Mouse (Mus musculus): Measurements from ENCODE around the gene Dock1. TPM values are rescaled to one million over a fixed set of nuclear protein-coding genes. Genes with fewer than 3 reads are reported as not detected.
A peak's percentile ranks its signal among the peaks of the same experiment; 100 is the strongest.

Gene Dock1
- polyA plus RNA-seq, 1 experiment from 2014 or later = 24.7 TPM

- no peak overlapping the region for H3K4me3 ChIP-seq
- no peaks in the 10 kb centered on the region for H3K27me3 ChIP-seq (ENCODE audit: insufficient read depth, poor library complexity, severe bottlenecking)
- no peak overlapping the region for H3K27ac ChIP-seq
- no peaks in the 10 kb centered on the region for H3K9me3 ChIP-seq
- 0 out of 2 replicates have a peak, but pooled peaks cover 2% of the 10 kb centered on the region for H3K4me1 ChIP-seq
- 88% methylated on average over 6 of the region's 6 CpGs for WGBS
- peaks cover 72% of the 10 kb centered on the region for H3K36me3 ChIP-seq
- DNase-seq (ENCODE audit: low spot score) = no peak
Measured at GRCm38 (mm10) chr7:134773761-134774415, 103.4 kb downstream of the Dock1 start.

DNA sequence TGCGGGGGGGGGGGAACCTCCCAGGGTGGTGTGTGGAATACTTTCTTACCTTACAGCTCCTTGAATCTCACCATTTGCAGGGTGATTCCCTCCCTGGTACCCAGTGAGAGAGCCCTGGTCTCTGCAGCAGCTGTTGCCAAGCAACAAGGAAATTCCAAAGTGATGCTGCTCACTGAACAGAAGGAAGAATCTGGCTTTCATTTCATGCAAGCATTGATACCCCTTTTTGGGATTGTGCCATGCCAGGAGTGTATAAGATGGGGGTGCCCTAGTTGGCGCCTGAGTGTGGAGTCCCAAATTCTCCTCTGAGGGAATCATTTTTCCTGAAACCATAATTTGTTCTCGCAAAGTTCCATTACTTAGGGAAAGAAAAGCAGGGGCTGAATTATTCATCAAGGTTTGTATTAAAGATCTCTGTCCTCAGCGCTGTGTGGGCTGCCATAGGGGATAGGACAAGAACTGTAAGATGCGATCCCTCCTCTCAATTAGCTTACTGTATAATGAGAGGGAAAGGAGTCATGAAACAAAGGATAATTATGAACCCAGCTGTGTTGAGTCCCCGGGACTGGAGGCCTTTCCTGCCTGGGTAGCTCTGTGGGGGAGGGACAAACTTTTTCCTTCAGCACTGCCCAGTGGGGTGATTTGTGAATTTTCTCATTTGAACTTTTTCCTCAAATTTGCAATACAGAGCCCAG lies 104.2 kb downstream of the Dock1 start:
- DNase-seq (ENCODE audit: low spot score) = no peak
- H3K4me1 ChIP-seq = 0 out of 2 replicates have a peak, but pooled peaks cover 2% of the 10 kb centered on the region
- WGBS = 92% methylated on average over 6 of the region's 6 CpGs
- H3K4me3 ChIP-seq = no peak overlapping the region
- no peak overlapping the region for H3K27ac ChIP-seq
- H3K9me3 ChIP-seq = no peaks in the 10 kb centered on the region
- peaks cover 68% of the 10 kb centered on the region for H3K36me3 ChIP-seq
- no peaks in the 10 kb centered on the region for H3K27me3 ChIP-seq (ENCODE audit: insufficient read depth, poor library complexity, severe bottlenecking)

DNA sequence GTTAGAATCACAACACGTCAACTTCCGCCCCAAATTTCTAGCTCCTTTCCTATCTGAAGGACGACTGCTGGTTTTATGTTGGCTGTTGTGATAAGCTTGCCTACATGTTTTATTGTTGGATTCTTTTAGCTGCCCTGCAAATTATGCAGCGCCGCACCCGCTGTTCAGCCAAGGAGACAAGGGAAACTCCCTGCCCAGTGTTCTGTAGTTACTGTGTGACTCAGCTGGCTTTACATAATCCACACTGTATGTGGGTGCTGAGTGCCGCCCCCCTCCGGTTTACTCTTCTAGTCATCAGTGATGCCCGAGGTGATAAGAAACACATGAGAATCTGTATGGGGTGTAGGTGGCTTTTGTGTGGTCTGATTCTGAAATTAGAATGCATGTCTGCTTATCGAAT lies 105.2 kb downstream of the Dock1 start:
- H3K27ac ChIP-seq = no peak overlapping the region
- WGBS = 83% methylated on average over 10 of the region's 10 CpGs
- H3K4me1 ChIP-seq = 0 out of 2 replicates have a peak, but pooled peaks cover 2% of the 10 kb centered on the region
- peaks cover 64% of the 10 kb centered on the region for H3K36me3 ChIP-seq
- H3K4me3 ChIP-seq = no peak overlapping the region
- DNase-seq (ENCODE audit: low spot score) = no peak
- H3K27me3 ChIP-seq (ENCODE audit: insufficient read depth, poor library complexity, severe bottlenecking) = no peaks in the 10 kb centered on the region
- no peaks in the 10 kb centered on the region for H3K9me3 ChIP-seq

DNA sequence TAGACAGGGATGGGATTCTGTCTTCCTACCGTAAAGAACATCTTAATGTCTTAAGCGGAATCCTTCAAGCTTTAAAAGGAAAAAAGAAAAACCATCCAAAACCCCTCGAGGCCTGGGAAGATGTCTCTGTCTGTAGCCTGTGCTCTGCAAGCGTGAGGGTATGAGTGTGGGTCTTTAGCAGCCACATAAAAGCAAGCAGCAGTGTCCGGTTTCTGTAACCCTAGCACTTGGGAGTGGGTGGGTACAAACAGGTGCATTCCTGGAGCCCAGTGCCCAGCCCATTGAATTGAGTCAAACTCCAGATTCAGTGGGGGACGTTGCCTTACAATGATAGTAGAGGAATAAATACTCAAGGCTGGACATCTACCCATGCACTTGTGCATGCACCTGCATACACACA lies 105.9 kb downstream of the Dock1 start:
- Histone ChIP-seq H3K9me3 (no peaks in the 10 kb centered on the region), H3K4me3 (no peak overlapping the region), H3K36me3 (peaks cover 60% of the 10 kb centered on the region), H3K27ac (no peak overlapping the region), H3K4me1 (0 out of 2 replicates have a peak, but pooled peaks cover 2% of the 10 kb centered on the region), H3K27me3 (ENCODE audit: insufficient read depth, poor library complexity, severe bottlenecking) (no peaks in the 10 kb centered on the region)
- DNase-seq (ENCODE audit: low spot score) = no peak
- 85% methylated on average over 6 of the region's 6 CpGs for WGBS

GRCm38 (mm10) chr7:134779761-134780160 lies 109.3 kb downstream of the Dock1 start:
- no peaks in the 10 kb centered on the region for H3K4me1 ChIP-seq
- peaks cover 41% of the 10 kb centered on the region for H3K36me3 ChIP-seq
- no peak overlapping the region for H3K4me3 ChIP-seq
- H3K27ac ChIP-seq = no peak overlapping the region
- 90% methylated on average over 3 of the region's 3 CpGs for WGBS
- no peaks in the 10 kb centered on the region for H3K27me3 ChIP-seq (ENCODE audit: insufficient read depth, poor library complexity, severe bottlenecking)
- DNase-seq (ENCODE audit: low spot score) = no peak
- no peaks in the 10 kb centered on the region for H3K9me3 ChIP-seq

DNA sequence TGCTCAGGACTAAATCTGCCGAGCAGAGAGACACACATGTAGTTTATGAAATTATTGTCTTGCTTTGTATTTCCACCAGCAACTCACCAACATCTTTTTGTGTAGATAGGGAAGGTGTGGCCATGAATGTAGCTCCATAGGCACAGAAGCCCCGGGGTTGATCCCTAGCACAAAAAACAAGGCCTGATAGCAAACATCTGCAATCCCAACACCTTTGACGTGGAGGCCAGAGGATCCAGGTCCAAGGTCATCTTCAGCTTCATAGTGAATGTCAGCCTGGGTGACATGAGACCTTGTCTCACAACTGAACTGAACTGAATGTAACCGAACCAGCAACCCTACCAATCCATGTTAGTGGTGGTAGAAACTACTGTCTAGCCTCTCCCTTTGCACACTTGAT lies 116.7 kb downstream of the Dock1 start:
- WGBS = 82% methylated on average over 4 of the region's 4 CpGs
- Histone ChIP-seq H3K27me3 (ENCODE audit: insufficient read depth, poor library complexity, severe bottlenecking) (no peaks in the 10 kb centered on the region), H3K36me3 (peaks cover 47% of the 10 kb centered on the region), H3K9me3 (no peaks in the 10 kb centered on the region), H3K4me1 (no peaks in the 10 kb centered on the region), H3K27ac (no peak overlapping the region), H3K4me3 (no peak overlapping the region)
- no peak for DNase-seq (ENCODE audit: low spot score)

DNA sequence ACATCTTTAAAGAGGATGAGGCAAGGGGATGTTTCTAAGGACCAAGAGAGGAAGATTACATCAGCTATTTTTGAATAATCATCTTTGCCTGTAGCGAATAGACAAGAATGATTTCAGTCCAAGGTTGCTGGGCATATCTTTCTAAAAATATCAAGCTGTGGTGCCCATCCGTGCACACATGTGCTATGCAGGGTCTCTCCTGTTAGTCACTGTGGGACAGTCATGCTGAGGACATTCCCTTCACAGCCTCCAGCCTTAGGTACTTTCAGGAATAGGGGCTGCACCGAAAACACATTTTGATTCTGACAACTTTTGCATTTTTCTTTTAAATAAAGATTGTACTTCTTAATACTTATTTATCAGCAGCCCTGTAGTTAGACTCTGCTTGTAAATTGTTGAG lies 124.4 kb downstream of the Dock1 start:
- no peak for DNase-seq (ENCODE audit: low spot score)
- WGBS = 76% methylated on average over 3 of the region's 3 CpGs

GRCm38 (mm10) chr7:134800079-134800478 lies 129.6 kb downstream of the Dock1 start:
- DNase-seq (ENCODE audit: low spot score) = no peak
- Histone ChIP-seq H3K36me3 (peaks cover 20% of the 10 kb centered on the region), H3K27ac (no peak overlapping the region), H3K9me3 (no peaks in the 10 kb centered on the region), H3K4me3 (no peak overlapping the region), H3K4me1 (no peaks in the 10 kb centered on the region), H3K27me3 (ENCODE audit: insufficient read depth, poor library complexity, severe bottlenecking) (no peaks in the 10 kb centered on the region)
- 91% methylated on average over 4 of the region's 4 CpGs for WGBS

More for the DNA sequence above, 124.4 kb downstream of the Dock1 start:
- H3K36me3 ChIP-seq = peaks cover 22% of the 10 kb centered on the region
- H3K4me1 ChIP-seq = no peaks in the 10 kb centered on the region
- no peaks in the 10 kb centered on the region for H3K9me3 ChIP-seq
- H3K4me3 ChIP-seq = no peak overlapping the region
- no peaks in the 10 kb centered on the region for H3K27me3 ChIP-seq (ENCODE audit: insufficient read depth, poor library complexity, severe bottlenecking)
- H3K27ac ChIP-seq = no peak overlapping the region

DNA sequence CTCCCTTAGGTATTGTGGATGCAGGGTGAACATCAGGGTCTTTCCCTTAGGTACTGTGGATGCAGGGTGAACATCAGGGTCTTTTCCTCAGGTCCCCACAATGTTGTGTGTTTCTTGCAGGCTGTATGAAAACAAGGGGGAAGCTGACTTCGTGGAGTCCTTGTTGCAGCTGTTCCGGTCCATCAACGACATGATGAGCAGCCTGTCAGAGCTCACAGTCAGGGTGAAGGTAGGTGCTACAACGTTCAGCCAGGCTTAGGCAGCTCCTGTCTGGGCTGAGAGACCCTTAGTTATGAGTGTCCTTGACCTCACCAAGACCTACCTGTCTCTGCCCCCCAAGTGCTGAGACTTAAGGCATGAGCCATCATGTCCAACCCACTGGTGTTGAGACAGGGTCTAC lies 134.0 kb downstream of the Dock1 start:
- no peak for DNase-seq (ENCODE audit: low spot score)

GRCm38 (mm10) chr7:134806799-134807198 lies 136.3 kb downstream of the Dock1 start:
- Histone ChIP-seq H3K27ac (no peak overlapping the region), H3K9me3 (no peaks in the 10 kb centered on the region), H3K4me3 (no peak overlapping the region), H3K27me3 (ENCODE audit: insufficient read depth, poor library complexity, severe bottlenecking) (no peaks in the 10 kb centered on the region), H3K4me1 (peaks cover 8% of the 10 kb centered on the region; the same call in 1 of the 2 replicates), H3K36me3 (peaks cover 34% of the 10 kb centered on the region)
- DNase-seq (ENCODE audit: low spot score) = no peak
- 69% methylated on average over 6 of the region's 6 CpGs for WGBS

More for the DNA sequence above, 134.0 kb downstream of the Dock1 start:
- no peak overlapping the region for H3K27ac ChIP-seq
- no peaks in the 10 kb centered on the region for H3K9me3 ChIP-seq
- H3K27me3 ChIP-seq (ENCODE audit: insufficient read depth, poor library complexity, severe bottlenecking) = no peaks in the 10 kb centered on the region
- peaks cover 8% of the 10 kb centered on the region; the same call in 1 of the 2 replicates for H3K4me1 ChIP-seq
- 94% methylated on average over 4 of the region's 4 CpGs for WGBS
- H3K4me3 ChIP-seq = no peak overlapping the region
- peaks cover 31% of the 10 kb centered on the region for H3K36me3 ChIP-seq

DNA sequence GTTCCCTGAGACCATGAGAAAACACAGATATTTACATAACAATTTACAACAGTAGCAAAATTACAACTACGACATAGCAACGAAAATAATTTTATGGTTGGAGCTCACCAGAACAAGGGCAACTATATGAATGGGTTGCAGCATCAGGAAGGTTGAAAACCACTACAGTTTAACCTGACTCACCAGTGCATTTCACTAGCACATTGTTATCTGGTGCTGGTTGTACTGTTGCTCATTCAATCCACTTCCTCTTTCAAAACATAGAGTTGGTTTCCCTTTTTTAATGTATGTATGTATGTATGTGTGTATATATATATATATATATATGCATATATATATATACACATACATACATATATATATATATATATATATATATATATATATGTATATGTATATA lies 138.0 kb downstream of the Dock1 start:
- Histone ChIP-seq H3K27me3 (ENCODE audit: insufficient read depth, poor library complexity, severe bottlenecking) (no peaks in the 10 kb centered on the region), H3K4me3 (no peak overlapping the region), H3K36me3 (peaks cover 31% of the 10 kb centered on the region), H3K4me1 (peaks cover 8% of the 10 kb centered on the region; the same call in 1 of the 2 replicates), H3K9me3 (no peaks in the 10 kb centered on the region), H3K27ac (no peak overlapping the region)
- no peak for DNase-seq (ENCODE audit: low spot score)
- 89% methylated on average over 2 of the region's 2 CpGs for WGBS

DNA sequence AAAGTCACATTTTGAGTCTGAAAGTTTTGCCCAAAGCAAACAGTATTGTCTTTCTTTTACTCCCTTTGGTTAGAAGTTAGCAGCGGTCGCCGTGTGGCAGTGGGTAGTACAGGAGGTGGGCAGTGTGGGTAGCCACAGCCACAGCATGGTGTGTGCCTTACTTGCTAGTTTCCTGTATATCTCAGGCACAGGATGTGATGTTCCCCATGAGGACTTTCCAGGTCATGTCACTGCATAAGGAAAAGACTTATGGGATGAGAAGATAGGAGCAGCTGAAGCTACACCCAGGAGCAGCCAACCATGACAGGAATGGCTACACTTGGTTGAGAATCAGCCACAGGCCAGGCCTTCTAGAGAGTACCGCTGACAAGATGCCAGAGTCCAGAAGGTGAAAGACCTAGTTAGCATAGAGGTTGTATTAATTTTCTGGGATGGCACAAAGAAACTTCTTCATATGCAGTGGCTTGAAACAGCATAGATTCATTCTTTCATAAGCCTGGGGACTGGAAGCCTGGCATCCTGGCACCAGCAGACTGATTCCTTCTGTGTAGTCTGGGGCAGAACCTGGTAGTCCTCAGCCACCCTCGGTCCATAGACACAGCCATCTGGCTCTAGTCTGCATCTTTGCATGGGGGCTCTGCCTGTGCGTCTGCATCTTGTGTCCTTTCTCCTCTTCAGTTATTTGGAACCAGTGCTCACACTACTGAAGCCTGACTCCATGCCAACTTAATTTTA lies 139.0 kb downstream of the Dock1 start:
- H3K36me3 ChIP-seq = peaks cover 38% of the 10 kb centered on the region

GRCm38 (mm10) chr7:134818471-134818870 lies 148.0 kb downstream of the Dock1 start:
- DNase-seq (ENCODE audit: low spot score) = peak; percentile 69
- Histone ChIP-seq H3K4me3 (no peak overlapping the region), H3K9me3 (no peaks in the 10 kb centered on the region), H3K27ac (no peak overlapping the region), H3K27me3 (ENCODE audit: insufficient read depth, poor library complexity, severe bottlenecking) (no peaks in the 10 kb centered on the region), H3K36me3 (peaks cover 40% of the 10 kb centered on the region), H3K4me1 (no peaks in the 10 kb centered on the region)
- 91% methylated on average over 5 of the region's 5 CpGs for whole genome bisulfite sequencing

More for the DNA sequence above, 139.0 kb downstream of the Dock1 start:
- peaks cover 8% of the 10 kb centered on the region; the same call in 1 of the 2 replicates for H3K4me1 ChIP-seq
- H3K9me3 ChIP-seq = no peaks in the 10 kb centered on the region
- no peak overlapping the region for H3K4me3 ChIP-seq
- no peak overlapping the region for H3K27ac ChIP-seq
- no peak for DNase-seq (ENCODE audit: low spot score)
- H3K27me3 ChIP-seq (ENCODE audit: insufficient read depth, poor library complexity, severe bottlenecking) = no peaks in the 10 kb centered on the region
- 94% methylated on average over 6 of the region's 6 CpGs for WGBS

All from heart, embryonic 10.5 days (tissue).